Mouse (Mus musculus) T-helper 1 cell (primary cell): ENCODE measurements around the gene Sh2d1b1.

Source experiments
- in situ Hi-C: fragments of 300-600 bp; cut with MboI, MseI; formaldehyde crosslinking; loops from one replicate; pipeline ENCODE4 v1.15.1; 2025; ENCODE audit warnings: high pct_unique_total_duplicates

Gene Sh2d1b1

GRCm38 (mm10) chr1:170324312-170324711, 47.2 kb downstream of the Sh2d1b1 start:
- in situ Hi-C loops: no loop called here

- in situ Hi-C loops: no loop called here
Observed at GRCm38 (mm10) chr1:170325277-170325676, 48.2 kb downstream of the Sh2d1b1 start.

- in situ Hi-C loops: no loop called here
Observed at GRCm38 (mm10) chr1:170331926-170332325, 54.8 kb downstream of the Sh2d1b1 start.

GRCm38 (mm10) chr1:170332775-170333174, 55.7 kb downstream of the Sh2d1b1 start:
- in situ Hi-C loops: no loop called here
